Mouse (Mus musculus): ENCODE results near the gene Hapln3. TPM values are rescaled to one million over a fixed set of nuclear protein-coding genes. Genes with fewer than 3 reads are reported as not detected.

Gene Hapln3
- total RNA-seq (2012; rRNA removed): 6.5 and 17.2 TPM in 2 replicates

DNA sequence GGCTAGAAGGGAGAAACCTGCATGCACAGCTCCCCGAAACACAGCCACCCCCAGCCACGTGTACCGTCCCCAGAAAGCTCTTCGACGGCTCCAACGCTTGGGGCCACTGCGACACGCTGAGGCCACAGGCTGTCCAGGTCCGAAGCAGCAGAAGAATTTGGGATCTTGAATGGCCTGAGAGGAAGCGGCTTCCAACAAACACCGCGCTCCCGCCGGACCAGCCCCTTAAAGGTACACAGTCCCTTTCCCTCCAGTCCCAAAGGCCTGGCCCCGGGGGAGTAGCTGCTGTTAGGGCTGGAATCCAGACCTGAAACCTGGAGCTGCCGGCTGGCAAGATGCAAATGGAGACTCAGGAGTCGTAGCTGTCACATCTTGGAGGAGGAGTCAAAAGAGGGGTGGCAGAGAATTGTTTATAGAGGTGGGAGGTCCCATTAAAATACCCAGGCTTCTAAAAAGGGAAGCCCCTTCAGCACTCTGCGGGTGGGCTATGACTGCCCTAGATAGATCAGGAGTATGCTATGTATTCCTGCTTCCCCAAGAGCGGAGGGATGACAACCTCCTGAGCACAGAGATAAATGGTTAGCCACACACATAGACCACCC, at the start of gene Hapln3:
Gene Hapln3, minus strand, starts transcription at position 176 of the 602 bp plus-strand sequence.
- Histone ChIP-seq H3K4me3 (ENCODE audit: insufficient read depth in 1 of 2, low read depth in 1 of 2, low read length in 2 of 2, poor library complexity in 1 of 2, severe bottlenecking in 1 of 2) (peak within 1 kb of the TSS in 1 of 2 experiments; percentile 22; a peak in 2 of 4 replicates), H3K4me1 (ENCODE audit: control insufficient read depth in 2 of 2, insufficient read depth in 2 of 2, low read length in 2 of 2, poor library complexity in 1 of 2) (peaks cover 2 to 6% of the 10 kb centered on the region in 2 experiments; a peak in 2 of 4 replicates), H3K27ac (ENCODE audit: insufficient read depth, low read depth, low read length, poor library complexity, severe bottlenecking) (no peak within 1 kb of the TSS), H3K36me3 (ENCODE audit: control insufficient read depth, insufficient read depth, low read length, poor library complexity, severe bottlenecking) (peaks cover 17% of the 10 kb centered on the region), H3K9me3 (ENCODE audit: control insufficient read depth, insufficient read depth, low read depth, low read length) (no peaks in the 10 kb centered on the region), H3K9ac (ENCODE audit: insufficient read depth, low read depth, low read length, poor library complexity, severe bottlenecking) (0 out of 2 replicates have a peak within 1 kb of the TSS, but pooled peaks have one; percentile 6)
- no peak for DNase-seq (ENCODE audit: low read depth, low spot score)
- in situ Hi-C loops (cut with MboI; ENCODE audit: low sequenced_read_pairs in 2 of 2, unreplicated experiment in 2 of 2): loop anchor here (25.0 kb wide), 1 partner anchor 231 kb away; no protein-coding TSS in a partner anchor
- TF ChIP-seq HCFC1 (IDR thresholded peaks at IDR 0.05; ENCODE audit: borderline replicate concordance, insufficient read depth, low read length): no peak
- no peak for TF ChIP-seq ZNF384 (IDR thresholded peaks at IDR 0.05; ENCODE audit: low read depth, low read length)
- no peak for TF ChIP-seq CHD2 (IDR thresholded peaks at IDR 0.05; ENCODE audit: low read depth, low read length)
- no peak for TF ChIP-seq ZC3H11A (IDR thresholded peaks at IDR 0.05; ENCODE audit: borderline replicate concordance, low read depth, low read length)
- TF ChIP-seq MAFK (IDR thresholded peaks at IDR 0.05; ENCODE audit: insufficient read depth, low read depth, low read length): no peak

DNA sequence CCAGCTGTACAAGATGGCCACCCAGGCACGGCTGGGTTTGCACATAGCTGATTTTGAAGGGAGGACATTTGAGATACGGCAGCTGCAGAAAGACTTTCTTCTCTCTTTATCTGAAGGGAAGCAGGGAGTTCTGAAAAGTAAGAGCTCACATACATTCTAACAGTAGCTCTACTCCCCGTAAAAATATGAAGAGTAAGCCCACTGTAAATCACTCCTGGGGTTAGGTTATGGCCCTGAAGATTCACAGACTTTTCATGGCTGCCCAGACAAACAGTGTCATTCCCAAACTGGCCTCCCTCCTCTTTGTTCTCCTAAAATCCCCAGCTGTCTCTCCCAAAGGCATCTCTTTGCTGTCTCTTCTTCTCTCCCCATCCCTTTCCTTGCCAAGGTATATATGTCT, 43.0 kb upstream of the Hapln3 start:
- in situ Hi-C loops (cut with MboI; ENCODE audit: low sequenced_read_pairs in 2 of 2, unreplicated experiment in 2 of 2): no loop called here
- DNase-seq (ENCODE audit: low read depth, low spot score): no peak
- no peak overlapping the region for H3K4me3 ChIP-seq (ENCODE audit: insufficient read depth in 1 of 2, low read depth in 1 of 2, low read length in 2 of 2, poor library complexity in 1 of 2, severe bottlenecking in 1 of 2)
- H3K9ac ChIP-seq (ENCODE audit: insufficient read depth, low read depth, low read length, poor library complexity, severe bottlenecking): no peak overlapping the region
- TF ChIP-seq MAFK (IDR thresholded peaks at IDR 0.05; ENCODE audit: insufficient read depth, low read depth, low read length): no peak
- no peak for TF ChIP-seq ZC3H11A (IDR thresholded peaks at IDR 0.05; ENCODE audit: borderline replicate concordance, low read depth, low read length)
- no peak for TF ChIP-seq HCFC1 (IDR thresholded peaks at IDR 0.05; ENCODE audit: borderline replicate concordance, insufficient read depth, low read length)
- no peak for TF ChIP-seq CHD2 (IDR thresholded peaks at IDR 0.05; ENCODE audit: low read depth, low read length)
- TF ChIP-seq ZNF384 (IDR thresholded peaks at IDR 0.05; ENCODE audit: low read depth, low read length): no peak
- H3K9me3 ChIP-seq (ENCODE audit: control insufficient read depth, insufficient read depth, low read depth, low read length): no peaks in the 10 kb centered on the region
- H3K4me1 ChIP-seq (ENCODE audit: control insufficient read depth in 2 of 2, insufficient read depth in 2 of 2, low read length in 2 of 2, poor library complexity in 1 of 2): no peaks in the 10 kb centered on the region
- H3K27ac ChIP-seq (ENCODE audit: insufficient read depth, low read depth, low read length, poor library complexity, severe bottlenecking): no peak overlapping the region
- no peaks in the 10 kb centered on the region for H3K36me3 ChIP-seq (ENCODE audit: control insufficient read depth, insufficient read depth, low read length, poor library complexity, severe bottlenecking)

DNA sequence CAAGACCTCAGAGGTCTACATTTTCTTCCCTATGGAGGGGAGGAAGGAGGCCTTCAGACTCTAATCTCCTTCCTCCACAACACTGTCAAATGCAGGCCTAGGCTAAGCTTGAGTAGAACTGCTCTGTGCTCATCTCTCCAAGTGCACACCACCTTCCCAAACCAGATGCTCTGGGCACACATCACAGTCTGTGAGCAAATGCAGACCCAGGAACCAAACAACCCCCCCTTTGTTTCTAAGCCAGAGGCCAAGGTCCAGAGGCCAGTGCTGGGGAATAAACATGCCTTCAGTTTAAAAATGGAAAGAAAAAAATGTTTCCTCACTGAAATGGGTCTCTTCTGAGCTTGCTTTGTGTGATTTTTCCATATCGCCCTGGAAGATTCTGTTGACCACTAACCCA, 41.0 kb upstream of the Hapln3 start:
- H3K27ac ChIP-seq (ENCODE audit: insufficient read depth, low read depth, low read length, poor library complexity, severe bottlenecking): no peak overlapping the region
- no peak overlapping the region for H3K4me3 ChIP-seq (ENCODE audit: insufficient read depth in 1 of 2, low read depth in 1 of 2, low read length in 2 of 2, poor library complexity in 1 of 2, severe bottlenecking in 1 of 2)
- H3K9me3 ChIP-seq (ENCODE audit: control insufficient read depth, insufficient read depth, low read depth, low read length): no peaks in the 10 kb centered on the region
- H3K4me1 ChIP-seq (ENCODE audit: control insufficient read depth in 2 of 2, insufficient read depth in 2 of 2, low read length in 2 of 2, poor library complexity in 1 of 2): peaks cover 0 to 4% of the 10 kb centered on the region in 2 experiments; a peak in 1 of 4 replicates
- no peaks in the 10 kb centered on the region for H3K36me3 ChIP-seq (ENCODE audit: control insufficient read depth, insufficient read depth, low read length, poor library complexity, severe bottlenecking)
- in situ Hi-C loops (cut with MboI; ENCODE audit: low sequenced_read_pairs in 2 of 2, unreplicated experiment in 2 of 2): no loop called here
- H3K9ac ChIP-seq (ENCODE audit: insufficient read depth, low read depth, low read length, poor library complexity, severe bottlenecking): no peak overlapping the region
- DNase-seq (ENCODE audit: low read depth, low spot score): no peak
- TF ChIP-seq ZNF384 (IDR thresholded peaks at IDR 0.05; ENCODE audit: low read depth, low read length) (no peak), ZC3H11A (IDR thresholded peaks at IDR 0.05; ENCODE audit: borderline replicate concordance, low read depth, low read length) (no peak), CHD2 (IDR thresholded peaks at IDR 0.05; ENCODE audit: low read depth, low read length) (no peak), HCFC1 (IDR thresholded peaks at IDR 0.05; ENCODE audit: borderline replicate concordance, insufficient read depth, low read length) (no peak), MAFK (IDR thresholded peaks at IDR 0.05; ENCODE audit: insufficient read depth, low read depth, low read length) (no peak)

DNA sequence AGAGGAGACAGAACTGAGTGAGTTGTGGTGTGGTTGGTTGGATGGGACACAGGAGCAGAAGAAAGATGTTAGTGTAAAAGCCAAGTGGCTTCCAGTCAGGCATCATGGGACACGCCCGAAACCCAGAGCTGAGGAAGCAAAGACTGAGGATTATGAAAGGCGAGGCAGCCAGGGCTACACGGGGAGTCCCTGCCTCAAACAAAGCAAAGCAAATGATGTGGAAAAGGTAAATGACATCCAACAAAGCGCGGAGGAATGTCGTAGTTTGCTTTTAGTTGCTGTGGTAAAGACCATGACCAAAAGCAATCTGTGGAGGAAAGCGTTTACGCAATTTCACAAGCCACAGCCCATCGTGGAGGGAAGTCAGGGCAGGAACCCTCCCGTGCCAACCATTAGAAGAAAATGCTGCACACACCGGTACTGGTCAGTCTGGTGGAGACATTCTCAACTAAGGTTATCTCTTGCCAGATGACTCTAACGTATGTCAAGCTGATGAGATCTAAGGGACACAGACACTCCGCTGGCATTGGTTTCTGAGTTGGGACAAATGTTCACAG, 36.3 kb upstream of the Hapln3 start:
- H3K9me3 ChIP-seq (ENCODE audit: control insufficient read depth, insufficient read depth, low read depth, low read length): no peaks in the 10 kb centered on the region
- no peak overlapping the region for H3K4me3 ChIP-seq (ENCODE audit: insufficient read depth in 1 of 2, low read depth in 1 of 2, low read length in 2 of 2, poor library complexity in 1 of 2, severe bottlenecking in 1 of 2)
- in situ Hi-C loops (cut with MboI; ENCODE audit: low sequenced_read_pairs in 2 of 2, unreplicated experiment in 2 of 2): no loop called here
- no peaks in the 10 kb centered on the region for H3K36me3 ChIP-seq (ENCODE audit: control insufficient read depth, insufficient read depth, low read length, poor library complexity, severe bottlenecking)
- no peak overlapping the region for H3K27ac ChIP-seq (ENCODE audit: insufficient read depth, low read depth, low read length, poor library complexity, severe bottlenecking)
- peaks cover 0 to 5% of the 10 kb centered on the region in 2 experiments; a peak in 1 of 4 replicates for H3K4me1 ChIP-seq (ENCODE audit: control insufficient read depth in 2 of 2, insufficient read depth in 2 of 2, low read length in 2 of 2, poor library complexity in 1 of 2)
- DNase-seq (ENCODE audit: low read depth, low spot score): no peak
- TF ChIP-seq ZNF384 (IDR thresholded peaks at IDR 0.05; ENCODE audit: low read depth, low read length) (no peak), MAFK (IDR thresholded peaks at IDR 0.05; ENCODE audit: insufficient read depth, low read depth, low read length) (no peak), HCFC1 (IDR thresholded peaks at IDR 0.05; ENCODE audit: borderline replicate concordance, insufficient read depth, low read length) (no peak), ZC3H11A (IDR thresholded peaks at IDR 0.05; ENCODE audit: borderline replicate concordance, low read depth, low read length) (no peak), CHD2 (IDR thresholded peaks at IDR 0.05; ENCODE audit: low read depth, low read length) (no peak)
- H3K9ac ChIP-seq (ENCODE audit: insufficient read depth, low read depth, low read length, poor library complexity, severe bottlenecking): no peak overlapping the region

Data from ES-E14 (cell line).